Mouse (Mus musculus) myocyte (in vitro differentiated cells): ENCODE results near the gene Pheta2.

Experiments
- CEBPB ChIP-seq: IDR thresholded peaks from 2 replicates; pipeline ENCODE4 v1.6.1; 2011; ENCODE audit warnings: mild to moderate bottlenecking, moderate library complexity; ENCODE audit not compliant: poor library complexity, insufficient read depth, severe bottlenecking
- MAX ChIP-seq: IDR thresholded peaks from one replicate; pipeline ENCODE4 v1.6.1; 2011; ENCODE audit warnings: low read depth, mild to moderate bottlenecking, control low read depth
- MYOD1 ChIP-seq, 3 experiments: IDR thresholded peaks; one replicate each; pipeline ENCODE4 v1.6.1; 2011; ENCODE audit warnings: control low read depth in 2 of 3, low read depth in 2 of 3, mild to moderate bottlenecking in 2 of 3, moderate library complexity in 1 of 3; ENCODE audit not compliant: insufficient read length in 2 of 3, control insufficient read depth in 1 of 3
- POLR2A ChIP-seq: IDR thresholded peaks from one replicate; pipeline ENCODE4 v1.6.1; 2011; ENCODE audit warnings: low read depth, mild to moderate bottlenecking, control low read depth, moderate library complexity; ENCODE audit not compliant: insufficient read length
- POLR2AphosphoS2 ChIP-seq: IDR thresholded peaks from one replicate; pipeline ENCODE4 v1.6.1; 2011; ENCODE audit warnings: low read depth, control low read depth; ENCODE audit not compliant: insufficient read length
- SRF ChIP-seq: IDR thresholded peaks from one replicate; pipeline ENCODE4 v1.6.1; 2011; ENCODE audit warnings: low read depth; ENCODE audit not compliant: control insufficient read depth, insufficient read length
- TCF3 ChIP-seq: IDR thresholded peaks from one replicate; pipeline ENCODE4 v1.6.1; 2011; ENCODE audit warnings: low read depth, control low read depth; ENCODE audit not compliant: insufficient read length
- USF1 ChIP-seq: IDR thresholded peaks from one replicate; pipeline ENCODE4 v1.6.1; 2011; ENCODE audit warnings: low read depth, mild to moderate bottlenecking, control low read depth, moderate library complexity

- TF ChIP-seq MYOD1 (IDR thresholded peaks at IDR 0.05; ENCODE audit: control insufficient read depth in 1 of 3, insufficient read length in 2 of 3, low read depth in 2 of 3) (peak in 1 of 3 experiments; percentile 4), CEBPB (no peak), SRF (peak; percentile 19), POLR2A (peak; percentile 75), USF1 (no peak), MAX (no peak), POLR2AphosphoS2 (no peak), TCF3 (no peak)
Observed at GRCm38 (mm10) chr15:82338593-82339112, at the start of gene Pheta2, which contains the start of the genes Naga and Smdt1.
